Mouse (Mus musculus) C2C12 (cell line): ENCODE measurements around the gene Mpig6b.

Experiments used
- CEBPB ChIP-seq: IDR thresholded peaks from one replicate; pipeline ENCODE4 v1.6.1; 2011; ENCODE audit warnings: low read depth, mild to moderate bottlenecking, control low read depth, moderate library complexity
- CTCF ChIP-seq: IDR thresholded peaks from one replicate; pipeline ENCODE4 v1.5.1; 2011; ENCODE audit not compliant: control insufficient read depth, insufficient read depth, insufficient read length
- MYOD1 ChIP-seq: IDR thresholded peaks from one replicate; pipeline ENCODE4 v1.6.1; 2011; ENCODE audit warnings: low read depth; ENCODE audit not compliant: control insufficient read depth, insufficient read length
- MYOG ChIP-seq: IDR thresholded peaks from one replicate; pipeline ENCODE4 v1.6.1; 2011; ENCODE audit not compliant: control insufficient read depth, insufficient read length; ENCODE audit errors: extremely low read depth
- USF1 ChIP-seq: IDR thresholded peaks from one replicate; pipeline ENCODE4 v1.6.1; 2011; ENCODE audit warnings: low read depth, mild to moderate bottlenecking, control low read depth, moderate library complexity

DNA sequence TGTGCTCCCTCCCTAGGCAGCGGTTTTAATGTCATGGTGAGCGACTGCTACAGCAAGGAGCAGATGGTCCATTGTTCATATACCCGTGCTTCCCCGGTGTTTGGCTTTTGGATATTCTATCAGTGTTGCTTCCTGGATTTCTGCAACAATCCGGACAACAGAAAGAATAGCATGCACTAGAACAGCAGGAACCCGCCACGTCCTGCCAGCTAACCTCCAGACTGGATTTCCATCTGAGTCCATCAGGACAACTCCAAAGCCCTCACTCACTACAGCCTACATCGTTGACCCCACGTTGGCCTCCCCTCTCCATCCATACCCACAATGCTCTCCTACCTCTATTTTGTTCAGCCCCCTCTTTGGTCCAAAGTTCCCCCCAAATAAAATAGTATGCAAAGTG, 45.8 kb upstream of the Mpig6b start:
- TF ChIP-seq CTCF: no peak
- no peak for TF ChIP-seq MYOG
- no peak for TF ChIP-seq USF1
- TF ChIP-seq MYOD1: no peak
- TF ChIP-seq CEBPB: no peak
